Mouse (Mus musculus): ENCODE measurements at regions not wholly inside any gene's neighbourhood (a gene's known extent, or its start where the extent isn't known, plus 50 kb on each side); places are given as distances from the start of the nearest gene placed in this dataset.

GRCm38 (mm10) chr12:39801536-39801935 is 236.3 kb downstream of the Arl4a start:
- no peak overlapping the region for H3K4me3 ChIP-seq (replicated peaks; ENCODE audit: low read depth, low read length)
- H3K9ac ChIP-seq (ENCODE audit: low read depth, low read length) = no peak overlapping the region
- H3K27me3 ChIP-seq (ENCODE audit: insufficient read depth, low read length) = no peaks in the 10 kb centered on the region
- no peak for ATAC-seq (replicated peaks; ENCODE audit: low FRiP score, low read depth)
- 38% methylated on average over 4 of the region's 4 CpGs for WGBS
- H3K4me1 ChIP-seq (replicated peaks; ENCODE audit: insufficient read depth, low read length) = no peaks in the 10 kb centered on the region
- H3K4me2 ChIP-seq (ENCODE audit: low read length) = no peak overlapping the region
- DNase-seq (ENCODE audit: low spot score) = no peak
- H3K9me3 ChIP-seq (replicated peaks; ENCODE audit: low read length) = no peaks in the 10 kb centered on the region
- no peak for TF ChIP-seq CTCF (IDR thresholded peaks at IDR 0.05; ENCODE audit: low read depth)
- H3K36me3 ChIP-seq (ENCODE audit: insufficient read depth, low read length) = no peaks in the 10 kb centered on the region
- no peak overlapping the region for H3K27ac ChIP-seq

GRCm38 (mm10) chr12:39797843-39798242 is 240.0 kb downstream of the Arl4a start:
- Histone ChIP-seq H3K4me3 (replicated peaks; ENCODE audit: low read depth, low read length) (no peak overlapping the region), H3K9ac (ENCODE audit: low read depth, low read length) (no peak overlapping the region), H3K4me2 (ENCODE audit: low read length) (no peak overlapping the region), H3K4me1 (replicated peaks; ENCODE audit: insufficient read depth, low read length) (no peaks in the 10 kb centered on the region), H3K36me3 (ENCODE audit: insufficient read depth, low read length) (no peaks in the 10 kb centered on the region), H3K27ac (no peak overlapping the region), H3K27me3 (ENCODE audit: insufficient read depth, low read length) (no peaks in the 10 kb centered on the region), H3K9me3 (replicated peaks; ENCODE audit: low read length) (no peaks in the 10 kb centered on the region)
- ATAC-seq (replicated peaks; ENCODE audit: low FRiP score, low read depth) (no peak), DNase-seq (ENCODE audit: low spot score) (no peak)
- TF ChIP-seq CTCF (IDR thresholded peaks at IDR 0.05; ENCODE audit: low read depth) = no peak
- WGBS = 92% methylated on average over 2 of the region's 2 CpGs

GRCm38 (mm10) chr12:39796939-39797338 is 240.9 kb downstream of the Arl4a start:
- Histone ChIP-seq H3K27me3 (ENCODE audit: insufficient read depth, low read length) (no peaks in the 10 kb centered on the region), H3K4me3 (replicated peaks; ENCODE audit: low read depth, low read length) (no peak overlapping the region), H3K9me3 (replicated peaks; ENCODE audit: low read length) (no peaks in the 10 kb centered on the region), H3K27ac (no peak overlapping the region), H3K4me2 (ENCODE audit: low read length) (no peak overlapping the region), H3K4me1 (replicated peaks; ENCODE audit: insufficient read depth, low read length) (no peaks in the 10 kb centered on the region), H3K36me3 (ENCODE audit: insufficient read depth, low read length) (no peaks in the 10 kb centered on the region), H3K9ac (ENCODE audit: low read depth, low read length) (no peak overlapping the region)
- TF ChIP-seq CTCF (IDR thresholded peaks at IDR 0.05; ENCODE audit: low read depth) = no peak
- 88% methylated on average over 3 of the region's 3 CpGs for WGBS
- DNase-seq (ENCODE audit: low spot score) = no peak
- no peak for ATAC-seq (replicated peaks; ENCODE audit: low FRiP score, low read depth)

- Histone ChIP-seq H3K9ac (ENCODE audit: low read depth, low read length) (no peak overlapping the region), H3K4me2 (ENCODE audit: low read length) (no peak overlapping the region), H3K27me3 (ENCODE audit: insufficient read depth, low read length) (no peaks in the 10 kb centered on the region), H3K9me3 (replicated peaks; ENCODE audit: low read length) (no peaks in the 10 kb centered on the region), H3K27ac (no peak overlapping the region), H3K36me3 (ENCODE audit: insufficient read depth, low read length) (no peaks in the 10 kb centered on the region), H3K4me1 (replicated peaks; ENCODE audit: insufficient read depth, low read length) (no peaks in the 10 kb centered on the region), H3K4me3 (replicated peaks; ENCODE audit: low read depth, low read length) (no peak overlapping the region)
- peak; percentile 69 for DNase-seq (ENCODE audit: low spot score)
- no peak for ATAC-seq (replicated peaks; ENCODE audit: low FRiP score, low read depth)
- no peak for TF ChIP-seq CTCF (IDR thresholded peaks at IDR 0.05; ENCODE audit: low read depth)
- WGBS = 33% methylated on average over 3 of the region's 3 CpGs
These were observed 252.8 kb downstream of the Arl4a start for GRCm38 (mm10) chr12:39785026-39785425.

- 45% methylated on average over 3 of the region's 3 CpGs for WGBS
- Histone ChIP-seq H3K9me3 (replicated peaks; ENCODE audit: low read length) (no peaks in the 10 kb centered on the region), H3K4me2 (ENCODE audit: low read length) (no peak overlapping the region), H3K9ac (ENCODE audit: low read depth, low read length) (no peak overlapping the region), H3K27ac (no peak overlapping the region), H3K36me3 (ENCODE audit: insufficient read depth, low read length) (no peaks in the 10 kb centered on the region), H3K4me1 (replicated peaks; ENCODE audit: insufficient read depth, low read length) (no peaks in the 10 kb centered on the region), H3K27me3 (ENCODE audit: insufficient read depth, low read length) (no peaks in the 10 kb centered on the region), H3K4me3 (replicated peaks; ENCODE audit: low read depth, low read length) (no peak overlapping the region)
- peak; percentile 27 for DNase-seq (ENCODE audit: low spot score)
- TF ChIP-seq CTCF (IDR thresholded peaks at IDR 0.05; ENCODE audit: low read depth) = no peak
- ATAC-seq (replicated peaks; ENCODE audit: low FRiP score, low read depth) = no peak
These were observed 253.3 kb downstream of the Arl4a start for GRCm38 (mm10) chr12:39784532-39784931.

- Histone ChIP-seq H3K27me3 (ENCODE audit: insufficient read depth, low read length) (no peaks in the 10 kb centered on the region), H3K9me3 (replicated peaks; ENCODE audit: low read length) (no peaks in the 10 kb centered on the region), H3K4me1 (replicated peaks; ENCODE audit: insufficient read depth, low read length) (no peaks in the 10 kb centered on the region), H3K4me3 (replicated peaks; ENCODE audit: low read depth, low read length) (no peak overlapping the region), H3K4me2 (ENCODE audit: low read length) (no peak overlapping the region), H3K27ac (no peak overlapping the region), H3K9ac (ENCODE audit: low read depth, low read length) (no peak overlapping the region), H3K36me3 (ENCODE audit: insufficient read depth, low read length) (no peaks in the 10 kb centered on the region)
- TF ChIP-seq CTCF (IDR thresholded peaks at IDR 0.05; ENCODE audit: low read depth) = no peak
- no peak for DNase-seq (ENCODE audit: low spot score)
- no peak for ATAC-seq (replicated peaks; ENCODE audit: low FRiP score, low read depth)
- 85% methylated on average over 3 of the region's 3 CpGs for WGBS
These were observed 261.7 kb downstream of the Arl4a start for GRCm38 (mm10) chr12:39776173-39776572.

GRCm38 (mm10) chr12:39766988-39767387 is 270.8 kb downstream of the Arl4a start:
- no peak for TF ChIP-seq CTCF (IDR thresholded peaks at IDR 0.05; ENCODE audit: low read depth)
- 79% methylated on average over 11 of the region's 11 CpGs for WGBS
- no peak for ATAC-seq (replicated peaks; ENCODE audit: low FRiP score, low read depth)
- Histone ChIP-seq H3K4me1 (replicated peaks; ENCODE audit: insufficient read depth, low read length) (no peaks in the 10 kb centered on the region), H3K27me3 (ENCODE audit: insufficient read depth, low read length) (no peaks in the 10 kb centered on the region), H3K4me3 (replicated peaks; ENCODE audit: low read depth, low read length) (no peak overlapping the region), H3K9me3 (replicated peaks; ENCODE audit: low read length) (no peaks in the 10 kb centered on the region), H3K4me2 (ENCODE audit: low read length) (no peak overlapping the region), H3K36me3 (ENCODE audit: insufficient read depth, low read length) (no peaks in the 10 kb centered on the region), H3K27ac (no peak overlapping the region), H3K9ac (ENCODE audit: low read depth, low read length) (no peak overlapping the region)
- no peak for DNase-seq (ENCODE audit: low spot score)

Measured in kidney, postnatal 0 days (tissue).